Mouse (Mus musculus) kidney, embryonic 16.5 days (tissue): ENCODE measurements at regions not wholly inside any gene's neighbourhood (a gene's known extent, or its start where the extent isn't known, plus 50 kb on each side); places are given as distances from the start of the nearest gene placed in this dataset.
A peak's percentile ranks its signal among the peaks of the same experiment; 100 is the strongest.
"Not testable (repeated sequence)": the region's sequence is repeated elsewhere in the genome, so short reads cannot be mapped to it uniquely, and the experiment has no call there.

ENCODE experiments used
- ATAC-seq: fragments of 200-750 bp; cut with Nextera tagmentation; 2 replicates; pipeline ENCODE4 v1.8.0; 2017; ENCODE audit warnings: moderate TSS enrichment; ENCODE audit not compliant: low FRiP score, low TSS enrichment
- H3K27ac ChIP-seq: fragments of 300-500 bp; sonication (generic); 2 replicates; pipeline ENCODE4 v1.5.1; 2014; ENCODE audit warnings: low read length
- H3K27me3 ChIP-seq: fragments of 300-500 bp; sonication (generic); 2 replicates; pipeline ENCODE4 v1.6.1; 2014; ENCODE audit warnings: low read length, control low read depth, mixed read lengths; ENCODE audit not compliant: insufficient read depth
- H3K36me3 ChIP-seq: fragments of 300-500 bp; sonication (generic); 2 replicates; pipeline ENCODE4 v1.6.1; 2014; ENCODE audit warnings: low read length, control low read depth, mixed read lengths; ENCODE audit not compliant: insufficient read depth
- H3K4me1 ChIP-seq: fragments of 300-500 bp; sonication (generic); 2 replicates; pipeline ENCODE4 v1.6.1; 2014; ENCODE audit warnings: low read length, control low read depth, mixed read lengths; ENCODE audit not compliant: insufficient read depth
- H3K4me2 ChIP-seq: fragments of 300-500 bp; sonication (generic); replicated peaks from 2 replicates; pipeline ENCODE4 v1.6.1; 2014; ENCODE audit warnings: low read depth, low read length
- H3K4me3 ChIP-seq: fragments of 300-500 bp; sonication (generic); 2 replicates; pipeline ENCODE4 v1.5.1; 2014; ENCODE audit warnings: mild to moderate bottlenecking, low read length
- H3K9ac ChIP-seq: fragments of 300-500 bp; sonication (generic); replicated peaks from 2 replicates; pipeline ENCODE4 v1.6.1; 2014; ENCODE audit warnings: low read length
- H3K9me3 ChIP-seq: fragments of 300-500 bp; sonication (generic); 2 replicates; pipeline ENCODE4 v1.6.1; 2016; ENCODE audit warnings: low read length, control low read depth
- WGBS: fragments of 180-500 bp; shearing (Covaris S2); extraction: QIAGEN DNeasy Blood & Tissue Kit; methylation state at CpG from one replicate; pipeline ENCODE4 v1.1.7; 2014; 5-methylcytosine and 5-hydroxymethylcytosine counted together

- not testable (repeated sequence) for H3K36me3 ChIP-seq, H3K4me1 ChIP-seq, H3K9me3 ChIP-seq, H3K27me3 ChIP-seq, H3K4me2 ChIP-seq, ATAC-seq, H3K4me3 ChIP-seq, H3K9ac ChIP-seq, H3K27ac ChIP-seq
- 70% methylated on average over 7 of the region's 7 CpGs for WGBS
These were observed 135.6 kb upstream of the Spin1 start for GRCm38 (mm10) chr13:50965041-50965440.

- Histone ChIP-seq H3K27me3 (no peaks in the 10 kb centered on the region), H3K9ac (no peak overlapping the region), H3K36me3 (no peaks in the 10 kb centered on the region), H3K9me3 (no peaks in the 10 kb centered on the region), H3K4me3 (no peak overlapping the region), H3K4me2 (no peak overlapping the region), H3K4me1 (no peaks in the 10 kb centered on the region), H3K27ac (no peak overlapping the region)
- 82% methylated on average over 4 of the region's 4 CpGs for WGBS
- no peak for ATAC-seq
These were observed 135.0 kb upstream of the Spin1 start for GRCm38 (mm10) chr13:50965678-50966077.

GRCm38 (mm10) chr13:50966826-50967225, 133.9 kb upstream of the Spin1 start:
- no peak overlapping the region for H3K4me2 ChIP-seq
- no peaks in the 10 kb centered on the region for H3K36me3 ChIP-seq
- H3K27ac ChIP-seq = no peak overlapping the region
- no peak overlapping the region for H3K4me3 ChIP-seq
- no peak overlapping the region for H3K9ac ChIP-seq
- no peak for ATAC-seq
- H3K4me1 ChIP-seq = no peaks in the 10 kb centered on the region
- WGBS = 83% methylated on average over 2 of the region's 2 CpGs
- no peaks in the 10 kb centered on the region for H3K27me3 ChIP-seq
- no peaks in the 10 kb centered on the region for H3K9me3 ChIP-seq

- no peak for ATAC-seq
- Histone ChIP-seq H3K4me3 (no peak overlapping the region), H3K27ac (no peak overlapping the region), H3K4me2 (no peak overlapping the region), H3K27me3 (no peaks in the 10 kb centered on the region), H3K36me3 (no peaks in the 10 kb centered on the region), H3K9me3 (no peaks in the 10 kb centered on the region), H3K4me1 (peaks cover 13% of the 10 kb centered on the region), H3K9ac (no peak overlapping the region)
- 68% methylated on average over 8 of the region's 8 CpGs for WGBS
These were observed 127.3 kb upstream of the Spin1 start for GRCm38 (mm10) chr13:50973379-50973778.

- no peak overlapping the region for H3K9ac ChIP-seq
- WGBS = 12% methylated on average over 12 of the region's 12 CpGs
- H3K36me3 ChIP-seq = no peaks in the 10 kb centered on the region
- no peak overlapping the region for H3K4me2 ChIP-seq
- peak; percentile 71; the same call in 1 of the 2 replicates for ATAC-seq
- H3K27ac ChIP-seq = peak overlapping the region; percentile 19; the same call in 1 of the 2 replicates
- no peak overlapping the region for H3K4me3 ChIP-seq
- no peaks in the 10 kb centered on the region for H3K9me3 ChIP-seq
- no peaks in the 10 kb centered on the region for H3K27me3 ChIP-seq
- peaks cover 13% of the 10 kb centered on the region for H3K4me1 ChIP-seq
These were observed 125.3 kb upstream of the Spin1 start for GRCm38 (mm10) chr13:50975306-50975920.

GRCm38 (mm10) chr13:50982005-50982404, 118.7 kb upstream of the Spin1 start:
- 36% methylated on average over 1 of the region's 1 CpGs for WGBS
- H3K4me2 ChIP-seq = no peak overlapping the region
- no peaks in the 10 kb centered on the region for H3K36me3 ChIP-seq
- ATAC-seq = no peak
- H3K27me3 ChIP-seq = no peaks in the 10 kb centered on the region
- H3K4me1 ChIP-seq = no peaks in the 10 kb centered on the region
- H3K9ac ChIP-seq = no peak overlapping the region
- no peak overlapping the region for H3K4me3 ChIP-seq
- H3K9me3 ChIP-seq = 0 out of 2 replicates have a peak, but pooled peaks cover 3% of the 10 kb centered on the region
- H3K27ac ChIP-seq = no peak overlapping the region

GRCm38 (mm10) chr13:50982990-50983389, 117.7 kb upstream of the Spin1 start:
- H3K9ac ChIP-seq = no peak overlapping the region
- H3K9me3 ChIP-seq = 0 out of 2 replicates have a peak, but pooled peaks cover 3% of the 10 kb centered on the region
- ATAC-seq = no peak
- H3K4me1 ChIP-seq = no peaks in the 10 kb centered on the region
- no peaks in the 10 kb centered on the region for H3K36me3 ChIP-seq
- no peak overlapping the region for H3K4me2 ChIP-seq
- 30% methylated on average over 10 of the region's 10 CpGs for WGBS
- no peak overlapping the region for H3K27ac ChIP-seq
- H3K27me3 ChIP-seq = no peaks in the 10 kb centered on the region
- H3K4me3 ChIP-seq = no peak overlapping the region

GRCm38 (mm10) chr13:50991726-50992432, 108.8 kb upstream of the Spin1 start:
- 73% methylated on average over 9 of the region's 9 CpGs for WGBS
- no peaks in the 10 kb centered on the region for H3K36me3 ChIP-seq
- no peak for ATAC-seq
- no peak overlapping the region for H3K4me2 ChIP-seq
- H3K9me3 ChIP-seq = peaks cover 6% of the 10 kb centered on the region
- H3K4me3 ChIP-seq = no peak overlapping the region
- H3K27me3 ChIP-seq = no peaks in the 10 kb centered on the region
- no peak overlapping the region for H3K27ac ChIP-seq
- no peaks in the 10 kb centered on the region for H3K4me1 ChIP-seq
- no peak overlapping the region for H3K9ac ChIP-seq

- ATAC-seq = no peak
- no peaks in the 10 kb centered on the region for H3K36me3 ChIP-seq
- H3K27ac ChIP-seq = no peak overlapping the region
- H3K9me3 ChIP-seq = no peaks in the 10 kb centered on the region
- no peaks in the 10 kb centered on the region for H3K27me3 ChIP-seq
- no peak overlapping the region for H3K9ac ChIP-seq
- no peak overlapping the region for H3K4me2 ChIP-seq
- no peak overlapping the region for H3K4me3 ChIP-seq
- H3K4me1 ChIP-seq = no peaks in the 10 kb centered on the region
- 73% methylated on average over 4 of the region's 4 CpGs for WGBS
These were observed 100.9 kb upstream of the Spin1 start for GRCm38 (mm10) chr13:50999738-51000137.

GRCm38 (mm10) chr13:51004827-51005226, 95.9 kb upstream of the Spin1 start:
- 53% methylated on average over 3 of the region's 3 CpGs for WGBS
- Histone ChIP-seq H3K4me1 (no peaks in the 10 kb centered on the region), H3K9me3 (no peaks in the 10 kb centered on the region), H3K36me3 (no peaks in the 10 kb centered on the region), H3K9ac (no peak overlapping the region), H3K4me2 (no peak overlapping the region), H3K27ac (no peak overlapping the region), H3K27me3 (no peaks in the 10 kb centered on the region), H3K4me3 (no peak overlapping the region)
- no peak for ATAC-seq
